16 mouse cellular contexts compared by ENCODE assay signal in genomic region chr16:87234199-87234598, GRCm38 (mm10).
DNase-seq lines count a peak whose midpoint lies in the region; ATAC-seq lines count a peak whose summit lies in the region.
"Had no signal": no experiment of that assay in that cellular context is flagged by ENCODE, and none has a peak within 500 bp of the region (broad histone marks: within the 10 kb centered on the region; RNA-seq: fewer than 3 reads in every experiment).

No protein-coding gene starts in this region.

- H3K36me3 ChIP-seq in hindbrain, embryonic 10.5 days = no peaks in the 10 kb centered on the region
- H3K36me3 ChIP-seq in hindbrain, embryonic 11.5 days (ENCODE audit: control insufficient read depth, insufficient read depth, low read length) = no peaks in the 10 kb centered on the region
- no peaks in the 10 kb centered on the region for H3K36me3 ChIP-seq in midbrain, embryonic 13.5 days
- no peaks in the 10 kb centered on the region for H3K36me3 ChIP-seq in midbrain, embryonic 11.5 days (ENCODE audit: control insufficient read depth, insufficient read depth, low read length)
- no peaks in the 10 kb centered on the region for H3K36me3 ChIP-seq in hindbrain, embryonic 16.5 days (ENCODE audit: control insufficient read depth, insufficient read depth, low read length)

- 29% methylated on average over 4 of the region's 4 CpGs for WGBS in hindbrain, embryonic 10.5 days
- WGBS in hindbrain, embryonic 11.5 days = 41% methylated on average over 4 of the region's 4 CpGs
- WGBS in midbrain, embryonic 13.5 days = 43% methylated on average over 4 of the region's 4 CpGs
- WGBS in midbrain, embryonic 11.5 days = 43% methylated on average over 4 of the region's 4 CpGs
- 49% methylated on average over 4 of the region's 4 CpGs for WGBS in hindbrain, embryonic 16.5 days

- no peak overlapping the region for H3K9ac ChIP-seq in hindbrain, embryonic 11.5 days (ENCODE audit: low read depth, low read length)
- H3K9ac ChIP-seq in midbrain, embryonic 13.5 days (replicated peaks) = no peak overlapping the region
- no peak overlapping the region for H3K9ac ChIP-seq in midbrain, embryonic 11.5 days (ENCODE audit: low read length)
- H3K9ac ChIP-seq in hindbrain, embryonic 16.5 days (ENCODE audit: low read depth, low read length) = no peak overlapping the region
- H3K9ac ChIP-seq: forebrain, embryonic 13.5 days; forebrain, postnatal 0 days had no signal

- no peak overlapping the region for H3K4me2 ChIP-seq in hindbrain, embryonic 11.5 days (replicated peaks; ENCODE audit: low read depth, low read length)
- no peak overlapping the region for H3K4me2 ChIP-seq in midbrain, embryonic 13.5 days (replicated peaks)
- no peak overlapping the region for H3K4me2 ChIP-seq in midbrain, embryonic 11.5 days
- no peak overlapping the region for H3K4me2 ChIP-seq in hindbrain, embryonic 16.5 days (ENCODE audit: low read length)
- H3K4me2 ChIP-seq: forebrain, embryonic 13.5 days had no signal

- H3K4me1 ChIP-seq in hindbrain, embryonic 10.5 days (replicated peaks) = peaks cover 8% of the 10 kb centered on the region
- H3K4me1 ChIP-seq in hindbrain, embryonic 11.5 days (replicated peaks; ENCODE audit: control insufficient read depth, insufficient read depth, low read length) = no peaks in the 10 kb centered on the region
- H3K4me1 ChIP-seq in midbrain, embryonic 13.5 days (replicated peaks) = no peaks in the 10 kb centered on the region
- H3K4me1 ChIP-seq in midbrain, embryonic 11.5 days (ENCODE audit: control insufficient read depth, insufficient read depth, low read length) = no peaks in the 10 kb centered on the region; the same call in 1 of the 2 replicates
- no peaks in the 10 kb centered on the region for H3K4me1 ChIP-seq in hindbrain, embryonic 16.5 days (ENCODE audit: control insufficient read depth, insufficient read depth, low read depth, low read length)
- H3K4me1 ChIP-seq: forebrain, embryonic 13.5 days had no signal

- H3K9me3 ChIP-seq in hindbrain, embryonic 10.5 days = no peaks in the 10 kb centered on the region
- H3K9me3 ChIP-seq in hindbrain, embryonic 11.5 days (ENCODE audit: control insufficient read depth, low read length) = no peaks in the 10 kb centered on the region
- 0 out of 2 replicates have a peak, but pooled peaks cover 3% of the 10 kb centered on the region for H3K9me3 ChIP-seq in midbrain, embryonic 13.5 days
- no peaks in the 10 kb centered on the region for H3K9me3 ChIP-seq in midbrain, embryonic 11.5 days (ENCODE audit: control insufficient read depth, low read length)
- H3K9me3 ChIP-seq in hindbrain, embryonic 16.5 days (ENCODE audit: control insufficient read depth, low read length) = no peaks in the 10 kb centered on the region
- H3K9me3 ChIP-seq: forebrain, embryonic 13.5 days had no signal

- H3K27ac ChIP-seq in hindbrain, embryonic 10.5 days = no peak overlapping the region
- no peak overlapping the region for H3K27ac ChIP-seq in hindbrain, embryonic 11.5 days (ENCODE audit: low read depth, low read length)
- no peak overlapping the region for H3K27ac ChIP-seq in midbrain, embryonic 13.5 days
- no peak overlapping the region for H3K27ac ChIP-seq in midbrain, embryonic 11.5 days (ENCODE audit: low read depth, low read length)
- H3K27ac ChIP-seq in hindbrain, embryonic 16.5 days (ENCODE audit: low read depth, low read length) = no peak overlapping the region
- H3K27ac ChIP-seq: forebrain, embryonic 13.5 days had no signal

- DNase-seq in hindbrain, embryonic 10.5 days (ENCODE audit: low spot score) = peak; percentile 6
- DNase-seq in hindbrain, embryonic 11.5 days (ENCODE audit: low spot score) = no peak
- no peak for DNase-seq in midbrain, embryonic 11.5 days (ENCODE audit: low spot score, missing footprints)
- DNase-seq in right cerebral cortex, postnatal 4 days = no peak
- DNase-seq: adrenal gland, adult 2 months; adrenal gland, postnatal 25 days; cerebellum, adult 18-20 months; cerebellum, adult 9-11 months; cerebellum, postnatal 36 days; forebrain, postnatal 0 days; gastrocnemius, postnatal 14 days; heart, postnatal 10 days had no signal

- H3K27me3 ChIP-seq in hindbrain, embryonic 10.5 days (ENCODE audit: insufficient read depth, poor library complexity, severe bottlenecking) = no peaks in the 10 kb centered on the region
- H3K27me3 ChIP-seq in hindbrain, embryonic 11.5 days (ENCODE audit: control insufficient read depth, insufficient read depth, low read length) = no peaks in the 10 kb centered on the region
- no peaks in the 10 kb centered on the region for H3K27me3 ChIP-seq in midbrain, embryonic 13.5 days
- H3K27me3 ChIP-seq in midbrain, embryonic 11.5 days (ENCODE audit: control insufficient read depth, insufficient read depth, low read length) = no peaks in the 10 kb centered on the region
- no peaks in the 10 kb centered on the region for H3K27me3 ChIP-seq in hindbrain, embryonic 16.5 days (replicated peaks; ENCODE audit: control insufficient read depth, insufficient read depth, low read length)
- H3K27me3 ChIP-seq: CH12.LX; forebrain, embryonic 13.5 days had no signal

- no peak for ATAC-seq in hindbrain, embryonic 11.5 days (ENCODE audit: low FRiP score)
- ATAC-seq in midbrain, embryonic 13.5 days = 0 out of 2 replicates have a peak, but pooled peaks have one; percentile 34
- ATAC-seq in midbrain, embryonic 11.5 days (ENCODE audit: low FRiP score) = no peak
- peak; percentile 85 for ATAC-seq in hindbrain, embryonic 16.5 days
- ATAC-seq: forebrain, embryonic 13.5 days; forebrain, postnatal 0 days had no signal

- H3K4me3 ChIP-seq in hindbrain, embryonic 10.5 days = no peak overlapping the region
- H3K4me3 ChIP-seq in hindbrain, embryonic 11.5 days (ENCODE audit: low read depth, low read length) = no peak overlapping the region
- no peak overlapping the region for H3K4me3 ChIP-seq in midbrain, embryonic 13.5 days (replicated peaks)
- H3K4me3 ChIP-seq in midbrain, embryonic 11.5 days (ENCODE audit: low read depth, low read length) = no peak overlapping the region
- H3K4me3 ChIP-seq in hindbrain, embryonic 16.5 days (ENCODE audit: low read length) = no peak overlapping the region
- H3K4me3 ChIP-seq: forebrain, embryonic 13.5 days had no signal

Comparison
In these comparisons a context has a peak if more than half of its experiments do, and no peak if none do; other contexts are left out.
1. ATAC-seq: peak in midbrain, embryonic 13.5 days (single experiment) and hindbrain, embryonic 16.5 days (single experiment); none in hindbrain, embryonic 11.5 days (single experiment) and midbrain, embryonic 11.5 days (single experiment).